Mouse (Mus musculus): ENCODE measurements around the gene Fbxo44. TPM values are rescaled to one million over a fixed set of nuclear protein-coding genes. Genes with fewer than 3 reads are reported as not detected.

Gene Fbxo44
- total RNA-seq, 1 experiment from 2014 or later = 0.93 TPM

- ATAC-seq (ENCODE audit: extremely low read depth, insufficient number of reproducible peaks, low FRiP score, poor library complexity, severe bottlenecking) = peak; percentile 54
These were observed 8.0 kb upstream of the Fbxo44 start for GRCm38 (mm10) chr4:148168287-148168686.

GRCm38 (mm10) chr4:148166986-148167385 lies 6.7 kb upstream of the Fbxo44 start:
- ATAC-seq (ENCODE audit: extremely low read depth, insufficient number of reproducible peaks, low FRiP score, poor library complexity, severe bottlenecking) = no peak

GRCm38 (mm10) chr4:148166431-148166830 lies 6.1 kb upstream of the Fbxo44 start:
- no peak for ATAC-seq (ENCODE audit: extremely low read depth, insufficient number of reproducible peaks, low FRiP score, poor library complexity, severe bottlenecking)

GRCm38 (mm10) chr4:148165551-148165950 lies 5.3 kb upstream of the Fbxo44 start:
- ATAC-seq (ENCODE audit: extremely low read depth, insufficient number of reproducible peaks, low FRiP score, poor library complexity, severe bottlenecking) = no peak

GRCm38 (mm10) chr4:148164461-148164860 lies 4.2 kb upstream of the Fbxo44 start:
- no peak for ATAC-seq (ENCODE audit: extremely low read depth, insufficient number of reproducible peaks, low FRiP score, poor library complexity, severe bottlenecking)

GRCm38 (mm10) chr4:148164002-148164439 lies 3.7 kb upstream of the Fbxo44 start:
- peak; percentile 52 for ATAC-seq (ENCODE audit: extremely low read depth, insufficient number of reproducible peaks, low FRiP score, poor library complexity, severe bottlenecking)

GRCm38 (mm10) chr4:148159544-148160435 lies 492 bp downstream of the Fbxo44 start:
- ATAC-seq (ENCODE audit: extremely low read depth, insufficient number of reproducible peaks, low FRiP score, poor library complexity, severe bottlenecking) = peak; percentile 70

GRCm38 (mm10) chr4:148158436-148159348 lies 1.6 kb downstream of the Fbxo44 start:
- no peak for ATAC-seq (ENCODE audit: extremely low read depth, insufficient number of reproducible peaks, low FRiP score, poor library complexity, severe bottlenecking)

- no peak for ATAC-seq (ENCODE audit: extremely low read depth, insufficient number of reproducible peaks, low FRiP score, poor library complexity, severe bottlenecking)
These were observed 5.3 kb downstream of the Fbxo44 start for GRCm38 (mm10) chr4:148154982-148155381.

GRCm38 (mm10) chr4:148154006-148154405 lies 6.3 kb downstream of the Fbxo44 start:
- ATAC-seq (ENCODE audit: extremely low read depth, insufficient number of reproducible peaks, low FRiP score, poor library complexity, severe bottlenecking) = no peak

- ATAC-seq (ENCODE audit: extremely low read depth, insufficient number of reproducible peaks, low FRiP score, poor library complexity, severe bottlenecking) = no peak
These were observed 7.7 kb downstream of the Fbxo44 start for GRCm38 (mm10) chr4:148152547-148152946.

- peak; percentile 86 for ATAC-seq (ENCODE audit: extremely low read depth, insufficient number of reproducible peaks, low FRiP score, poor library complexity, severe bottlenecking)
These were observed 8.8 kb downstream of the Fbxo44 start, which contains the start of gene Fbxo6 for GRCm38 (mm10) chr4:148151267-148152168. Gene Fbxo6 (minus strand): TSS chr4:148152140.

- ATAC-seq (ENCODE audit: extremely low read depth, insufficient number of reproducible peaks, low FRiP score, poor library complexity, severe bottlenecking) = no peak
These were observed 9.4 kb downstream of the Fbxo44 start for GRCm38 (mm10) chr4:148150953-148151266.

GRCm38 (mm10) chr4:148150242-148150641 lies 10.0 kb downstream of the Fbxo44 start:
- no peak for ATAC-seq (ENCODE audit: extremely low read depth, insufficient number of reproducible peaks, low FRiP score, poor library complexity, severe bottlenecking)

- no peak for ATAC-seq (ENCODE audit: extremely low read depth, insufficient number of reproducible peaks, low FRiP score, poor library complexity, severe bottlenecking)
These were observed 10.7 kb downstream of the Fbxo44 start for GRCm38 (mm10) chr4:148149540-148149939.

GRCm38 (mm10) chr4:148147714-148148113 lies 12.6 kb downstream of the Fbxo44 start:
- no peak for ATAC-seq (ENCODE audit: extremely low read depth, insufficient number of reproducible peaks, low FRiP score, poor library complexity, severe bottlenecking)

GRCm38 (mm10) chr4:148143721-148144120 lies 16.6 kb downstream of the Fbxo44 start:
- no peak for ATAC-seq (ENCODE audit: extremely low read depth, insufficient number of reproducible peaks, low FRiP score, poor library complexity, severe bottlenecking)

- ATAC-seq (ENCODE audit: extremely low read depth, insufficient number of reproducible peaks, low FRiP score, poor library complexity, severe bottlenecking) = peak; percentile 90
These were observed 19.9 kb downstream of the Fbxo44 start for GRCm38 (mm10) chr4:148140098-148141011.

All from neutrophil, adult 5-6 weeks (primary cell).